Mouse (Mus musculus): ENCODE data around the gene Ece2. TPM values are rescaled to one million over a fixed set of nuclear protein-coding genes. Genes with fewer than 3 reads are reported as not detected.

Gene Ece2
- polyA plus RNA-seq, 1 experiment, result 79.0 TPM

GRCm38 (mm10) chr16:20677974-20678675 lies 48.5 kb downstream of the Ece2 start:
- TF ChIP-seq POLR2A (IDR thresholded peaks at IDR 0.05; ENCODE audit: borderline replicate concordance, insufficient read depth, low read length), result no peak
- no peak for TF ChIP-seq CTCF (IDR thresholded peaks at IDR 0.05; ENCODE audit: borderline replicate concordance, insufficient read depth, low read depth, low read length)
- Histone ChIP-seq H3K27me3 (ENCODE audit: control insufficient read depth, insufficient read depth, low read length) (no peaks in the 10 kb centered on the region), H3K4me1 (ENCODE audit: control insufficient read depth, insufficient read depth, low read length) (peaks cover 19% of the 10 kb centered on the region), H3K4me3 (replicated peaks; ENCODE audit: insufficient read depth, low read depth, low read length) (no peak overlapping the region), H3K27ac (ENCODE audit: insufficient read depth, low read length) (no peak overlapping the region)
- peak; percentile 81 to 87 for DNase-seq
- 25% methylated on average over 10 of the region's 10 CpGs for WGBS

DNA sequence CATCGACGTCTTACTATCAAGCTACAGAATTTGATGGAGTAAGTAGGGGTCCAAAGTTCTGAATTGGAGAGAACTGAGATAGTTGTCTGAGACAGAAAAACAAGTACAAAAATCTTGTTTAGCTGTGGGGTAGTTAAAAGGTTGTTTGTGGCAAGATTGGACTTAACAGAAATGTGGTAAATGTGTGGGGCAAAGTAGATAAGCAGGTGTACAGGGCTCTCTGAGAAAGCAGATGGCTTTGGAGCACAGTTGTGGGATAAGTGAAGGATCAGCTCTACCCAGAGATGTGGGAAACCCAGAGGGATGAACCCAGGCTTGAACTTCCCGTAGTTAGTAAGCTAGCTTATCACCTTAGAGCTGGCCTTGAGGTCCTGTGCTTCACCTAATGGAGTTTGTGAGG lies 61.1 kb downstream of the Ece2 start:
- Histone ChIP-seq H3K4me3 (replicated peaks; ENCODE audit: insufficient read depth, low read depth, low read length) (no peak overlapping the region), H3K27ac (ENCODE audit: insufficient read depth, low read length) (no peak overlapping the region), H3K27me3 (ENCODE audit: control insufficient read depth, insufficient read depth, low read length) (no peaks in the 10 kb centered on the region), H3K4me1 (ENCODE audit: control insufficient read depth, insufficient read depth, low read length) (no peaks in the 10 kb centered on the region)
- DNase-seq, result no peak
- 92% methylated on average over 3 of the region's 3 CpGs for WGBS
- TF ChIP-seq CTCF (IDR thresholded peaks at IDR 0.05; ENCODE audit: borderline replicate concordance, insufficient read depth, low read depth, low read length) (no peak), POLR2A (IDR thresholded peaks at IDR 0.05; ENCODE audit: borderline replicate concordance, insufficient read depth, low read length) (no peak)

DNA sequence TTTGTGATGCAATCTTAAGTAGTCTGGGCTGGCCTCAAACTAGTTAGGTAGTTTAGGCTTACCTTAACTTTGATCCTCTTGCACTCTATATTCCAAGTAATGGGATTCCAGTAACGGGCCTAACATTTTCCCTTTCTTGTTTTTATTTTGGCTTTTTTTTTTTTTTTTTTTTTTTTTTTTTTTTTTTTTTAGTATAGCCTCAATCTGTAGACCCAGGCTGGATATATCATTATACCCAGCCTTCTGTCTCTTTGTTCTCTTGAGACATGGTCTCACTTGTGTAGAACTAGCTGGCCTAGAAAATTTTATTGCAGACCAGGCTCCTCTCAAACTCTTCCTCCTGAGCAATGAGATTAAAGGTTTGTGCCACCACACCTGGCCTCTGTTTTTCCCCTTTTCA lies 62.0 kb downstream of the Ece2 start:
- no peak for TF ChIP-seq CTCF (IDR thresholded peaks at IDR 0.05; ENCODE audit: borderline replicate concordance, insufficient read depth, low read depth, low read length)
- H3K4me1 ChIP-seq (ENCODE audit: control insufficient read depth, insufficient read depth, low read length), result no peaks in the 10 kb centered on the region
- no peak overlapping the region for H3K4me3 ChIP-seq (replicated peaks; ENCODE audit: insufficient read depth, low read depth, low read length)
- DNase-seq, result no peak
- no peaks in the 10 kb centered on the region for H3K27me3 ChIP-seq (ENCODE audit: control insufficient read depth, insufficient read depth, low read length)
- WGBS, result 74% methylated on average over 1 of the region's 1 CpGs
- no peak overlapping the region for H3K27ac ChIP-seq (ENCODE audit: insufficient read depth, low read length)

DNA sequence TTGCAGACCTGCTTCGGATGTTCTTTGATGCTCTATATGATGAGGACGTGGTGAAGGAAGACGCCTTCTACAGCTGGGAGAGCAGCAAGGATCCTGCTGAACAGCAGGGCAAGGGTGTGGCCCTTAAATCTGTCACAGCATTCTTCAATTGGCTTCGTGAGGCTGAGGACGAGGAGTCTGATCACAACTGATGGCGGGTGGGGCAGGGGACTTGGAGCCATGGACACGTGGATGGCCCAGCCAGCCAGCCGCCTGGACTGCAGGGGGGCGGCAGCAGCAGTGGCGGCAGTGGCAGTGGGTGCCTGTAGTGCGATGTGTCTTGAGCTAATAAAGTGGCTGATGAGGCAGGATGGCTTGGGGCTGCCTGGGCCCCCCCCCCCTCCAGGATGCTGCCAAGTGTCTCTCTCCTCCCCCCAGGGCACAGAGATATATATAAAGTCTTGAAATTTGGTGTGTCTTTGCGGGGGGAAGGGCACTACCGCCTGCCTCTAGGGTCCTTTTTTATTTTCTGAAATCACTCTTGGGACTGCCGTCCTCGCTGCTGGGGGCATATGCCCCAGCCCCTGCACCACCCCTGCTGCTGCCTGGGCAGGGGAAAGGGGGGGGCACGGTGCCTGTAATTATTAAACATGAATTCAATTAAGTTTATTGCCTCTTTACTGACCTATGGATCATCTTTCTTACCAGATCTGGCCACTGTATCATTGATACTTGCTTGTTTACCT lies 62.8 kb downstream of the Ece2 start:
- Histone ChIP-seq H3K27ac (ENCODE audit: insufficient read depth, low read length) (peak overlapping the region; percentile 37), H3K27me3 (ENCODE audit: control insufficient read depth, insufficient read depth, low read length) (no peaks in the 10 kb centered on the region), H3K4me1 (ENCODE audit: control insufficient read depth, insufficient read depth, low read length) (no peaks in the 10 kb centered on the region), H3K4me3 (replicated peaks; ENCODE audit: insufficient read depth, low read depth, low read length) (no peak overlapping the region)
- TF ChIP-seq POLR2A (IDR thresholded peaks at IDR 0.05; ENCODE audit: borderline replicate concordance, insufficient read depth, low read length) (no peak), CTCF (IDR thresholded peaks at IDR 0.05; ENCODE audit: borderline replicate concordance, insufficient read depth, low read depth, low read length) (no peak)
- 41% methylated on average over 16 of the region's 16 CpGs for WGBS
- DNase-seq, result peak; percentile 38 to 39

DNA sequence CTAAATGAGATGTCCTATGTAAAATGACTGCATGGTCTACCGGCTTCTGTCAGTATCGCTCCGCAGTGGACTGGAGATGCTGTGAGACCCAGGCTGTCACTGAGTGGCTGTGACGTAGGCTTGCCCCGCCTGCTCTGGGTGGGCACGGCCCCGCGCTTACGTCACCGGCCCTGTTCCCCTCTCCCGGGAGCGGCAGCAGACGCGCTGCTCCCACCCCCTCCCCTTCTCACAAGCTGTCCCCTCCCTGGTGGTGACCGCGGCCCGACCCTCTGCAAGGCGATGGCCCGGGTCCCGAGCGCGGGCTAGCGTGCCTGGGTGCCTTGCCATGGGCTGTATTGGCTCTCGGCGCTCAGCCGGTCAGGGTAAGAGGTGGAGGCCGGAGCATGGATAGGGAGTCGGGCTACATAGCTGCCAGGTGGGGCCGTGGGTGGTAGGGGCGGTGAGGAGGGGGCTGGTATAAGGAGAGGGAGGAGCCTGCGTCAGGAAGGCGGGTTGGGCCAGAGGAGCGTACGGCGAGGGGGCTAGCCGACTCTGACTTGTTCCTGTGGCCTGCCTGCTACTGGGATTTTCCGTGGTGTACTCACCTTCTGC lies 63.6 kb downstream of the Ece2 start, which contains the start of gene Fam131a:
Gene Fam131a, plus strand, starts transcription at position 131 of the 591 bp plus-strand sequence.
- H3K27me3 ChIP-seq (ENCODE audit: control insufficient read depth, insufficient read depth, low read length), result no peaks in the 10 kb centered on the region
- 0% methylated on average over 37 of the region's 37 CpGs for WGBS
- H3K4me3 ChIP-seq (replicated peaks; ENCODE audit: insufficient read depth, low read depth, low read length), result peak within 1 kb of the TSS; percentile 82
- H3K4me1 ChIP-seq (ENCODE audit: control insufficient read depth, insufficient read depth, low read length), result no peaks in the 10 kb centered on the region
- peak; percentile 92 for TF ChIP-seq POLR2A (IDR thresholded peaks at IDR 0.05; ENCODE audit: borderline replicate concordance, insufficient read depth, low read length)
- TF ChIP-seq CTCF (IDR thresholded peaks at IDR 0.05; ENCODE audit: borderline replicate concordance, insufficient read depth, low read depth, low read length), result no peak
- DNase-seq, result peak; percentile 96 to 97
- H3K27ac ChIP-seq (ENCODE audit: insufficient read depth, low read length), result peak within 1 kb of the TSS; percentile 90

DNA sequence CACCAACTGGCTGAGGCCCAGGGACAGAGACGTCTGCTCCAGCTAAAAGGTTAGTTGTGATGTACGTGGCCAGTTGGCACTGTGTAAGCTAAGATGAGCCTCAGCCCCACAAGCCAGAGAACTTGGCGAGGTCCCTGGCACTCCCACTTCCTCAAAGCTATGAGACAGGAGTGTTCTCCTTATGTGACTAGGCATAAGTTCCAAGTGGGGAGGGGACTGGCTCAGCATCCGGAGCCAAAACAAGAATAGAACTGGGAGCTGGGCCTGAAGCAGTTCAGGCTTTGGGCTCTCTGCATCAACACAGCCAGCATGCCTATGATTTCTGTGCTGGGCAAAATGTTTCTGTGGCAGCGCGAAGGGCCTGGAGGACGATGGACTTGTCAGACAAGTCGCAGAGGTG lies 65.2 kb downstream of the Ece2 start:
- Histone ChIP-seq H3K27ac (ENCODE audit: insufficient read depth, low read length) (peak overlapping the region; percentile 90), H3K4me1 (ENCODE audit: control insufficient read depth, insufficient read depth, low read length) (peaks cover 15% of the 10 kb centered on the region), H3K4me3 (replicated peaks; ENCODE audit: insufficient read depth, low read depth, low read length) (peak overlapping the region; percentile 82), H3K27me3 (ENCODE audit: control insufficient read depth, insufficient read depth, low read length) (no peaks in the 10 kb centered on the region)
- peak; percentile 75 to 84 for DNase-seq
- WGBS, result 7% methylated on average over 8 of the region's 8 CpGs
- peak; percentile 30; the same call in 1 of the 2 replicates for TF ChIP-seq POLR2A (IDR thresholded peaks at IDR 0.05; ENCODE audit: borderline replicate concordance, insufficient read depth, low read length)
- no peak for TF ChIP-seq CTCF (IDR thresholded peaks at IDR 0.05; ENCODE audit: borderline replicate concordance, insufficient read depth, low read depth, low read length)

DNA sequence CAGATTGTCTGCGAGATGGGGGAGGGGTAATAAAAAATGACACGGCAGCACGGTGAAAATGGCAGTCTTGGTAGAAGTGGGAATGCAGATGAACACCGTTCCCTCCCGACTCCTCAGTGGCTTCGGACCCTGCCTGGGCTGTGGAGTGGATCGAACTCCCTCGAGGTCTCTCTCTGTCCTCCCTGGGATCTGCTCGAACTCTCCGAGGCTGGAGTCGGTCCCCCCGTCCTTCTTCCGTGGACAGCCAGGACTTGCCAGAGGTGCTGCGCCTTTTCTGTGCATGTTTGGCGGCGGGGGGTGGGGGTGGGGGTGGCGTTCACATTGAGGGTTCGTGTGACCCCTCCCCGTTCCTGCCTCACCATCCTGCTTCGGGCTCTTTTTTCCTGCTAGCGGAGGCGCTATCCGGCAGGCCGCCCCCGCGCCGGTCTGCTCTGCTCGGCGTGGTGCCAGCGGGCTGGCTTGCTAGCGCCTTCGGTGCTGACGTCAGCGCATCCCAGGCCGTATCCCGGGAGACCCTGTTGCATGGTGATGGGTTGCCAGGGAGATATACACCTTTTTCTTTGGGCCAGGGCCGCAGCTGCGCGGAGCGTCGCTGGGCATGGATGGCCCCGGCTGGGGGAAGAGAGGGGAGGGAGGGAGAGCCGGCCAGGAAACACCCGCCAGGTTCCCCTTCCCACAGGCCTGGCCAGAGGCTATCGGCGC lies 66.1 kb downstream of the Ece2 start:
- no peaks in the 10 kb centered on the region for H3K27me3 ChIP-seq (ENCODE audit: control insufficient read depth, insufficient read depth, low read length)
- DNase-seq, result peak; percentile 94 to 96
- WGBS, result under 1% methylated on average over 46 of the region's 46 CpGs
- peaks cover 20% of the 10 kb centered on the region for H3K4me1 ChIP-seq (ENCODE audit: control insufficient read depth, insufficient read depth, low read length)
- TF ChIP-seq POLR2A (IDR thresholded peaks at IDR 0.05; ENCODE audit: borderline replicate concordance, insufficient read depth, low read length), result no peak
- TF ChIP-seq CTCF (IDR thresholded peaks at IDR 0.05; ENCODE audit: borderline replicate concordance, insufficient read depth, low read depth, low read length), result no peak
- peak overlapping the region; percentile 82 for H3K4me3 ChIP-seq (replicated peaks; ENCODE audit: insufficient read depth, low read depth, low read length)
- peak overlapping the region; percentile 90 for H3K27ac ChIP-seq (ENCODE audit: insufficient read depth, low read length)

Other genes starting within 250 kb of the Ece2 start
- 251 and 263 TPM in 2 replicates for gene Abcc5, start 203.4 kb upstream of the Ece2 start, polyA plus RNA-seq (2012; rRNA removed)
- gene Eif2b5, start 131.0 kb upstream of the Ece2 start, polyA plus RNA-seq (2012; rRNA removed), result 52.4 and 53.3 TPM in 2 replicates
- 60.2 and 66.5 TPM in 2 replicates for gene Dvl3, start 112.8 kb upstream of the Ece2 start, polyA plus RNA-seq (2012; rRNA removed)
- gene Ap2m1, start 94.3 kb upstream of the Ece2 start, polyA plus RNA-seq (2012; rRNA removed), result 1,156 and 1,178 TPM in 2 replicates
- 107 and 112 TPM in 2 replicates for gene Abcf3, start 81.3 kb upstream of the Ece2 start, polyA plus RNA-seq (2012; rRNA removed)
- gene Vwa5b2, start 40.4 kb upstream of the Ece2 start, polyA plus RNA-seq (2012; rRNA removed), result 46.7 and 58.1 TPM in 2 replicates
- 2.1 and 2.2 TPM in 2 replicates for gene Eef1akmt4, start 18.2 kb upstream of the Ece2 start, polyA plus RNA-seq (2012; rRNA removed)
- not detected in 2 replicates for gene Gm49333, start 18.2 kb upstream of the Ece2 start, polyA plus RNA-seq (2012; rRNA removed)
- 23.5 and 25.6 TPM in 2 replicates for gene Alg3, start 18.1 kb upstream of the Ece2 start, polyA plus RNA-seq (2012; rRNA removed)
- 230 and 239 TPM in 2 replicates for gene Camk2n2, start 8.5 kb upstream of the Ece2 start, polyA plus RNA-seq (2012; rRNA removed)
- 203 and 204 TPM in 2 replicates for gene Psmd2, start 21.8 kb downstream of the Ece2 start, polyA plus RNA-seq (2012; rRNA removed)
- gene Eif4g1, start 38.5 kb downstream of the Ece2 start, polyA plus RNA-seq (2012; rRNA removed), result 184 and 193 TPM in 2 replicates
- gene Fam131a, start 63.4 kb downstream of the Ece2 start, polyA plus RNA-seq (2012; rRNA removed), result 123 and 137 TPM in 2 replicates
- gene Polr2h, start 87.8 kb downstream of the Ece2 start, polyA plus RNA-seq (2012; rRNA removed), result 38.6 and 41.2 TPM in 2 replicates
- 94.4 and 97.2 TPM in 2 replicates for gene Clcn2, start 87.9 kb downstream of the Ece2 start, polyA plus RNA-seq (2012; rRNA removed)
- 60.1 and 71.4 TPM in 2 replicates for gene Chrd, start 103.3 kb downstream of the Ece2 start, polyA plus RNA-seq (2012; rRNA removed)
- 15.8 and 19.6 TPM in 2 replicates for gene Thpo, start 104.7 kb downstream of the Ece2 start, polyA plus RNA-seq (2012; rRNA removed)

Data from cerebellum, adult 2 months (tissue).